Mouse (Mus musculus): ENCODE results near the gene Gsdma3. TPM values are rescaled to one million over a fixed set of nuclear protein-coding genes. Genes with fewer than 3 reads are reported as not detected.

Gene Gsdma3
- polyA plus RNA-seq, 1 experiment from 2014 or later, result not detected

GRCm38 (mm10) chr11:98590548-98591445, 35.4 kb upstream of the Gsdma3 start:
- H3K36me3 ChIP-seq (ENCODE audit: control insufficient read depth, insufficient read depth, low read length), result no peaks in the 10 kb centered on the region
- no peaks in the 10 kb centered on the region for H3K9me3 ChIP-seq (ENCODE audit: control insufficient read depth, low read length)
- H3K4me1 ChIP-seq (replicated peaks; ENCODE audit: control insufficient read depth, insufficient read depth, low read length), result peaks cover 7% of the 10 kb centered on the region
- no peak overlapping the region for H3K27ac ChIP-seq (ENCODE audit: low read depth, low read length)
- H3K9ac ChIP-seq (ENCODE audit: low read depth, low read length), result no peak overlapping the region
- H3K4me3 ChIP-seq (ENCODE audit: low read depth, low read length), result no peak overlapping the region
- H3K27me3 ChIP-seq (ENCODE audit: control insufficient read depth, insufficient read depth, low read length), result no peaks in the 10 kb centered on the region
- no peak overlapping the region for H3K4me2 ChIP-seq (replicated peaks; ENCODE audit: low read depth, low read length)
- peak; percentile 14 for DNase-seq (ENCODE audit: low spot score)
- WGBS, result 76% methylated on average over 19 of the region's 19 CpGs
- no peak for ATAC-seq (ENCODE audit: low FRiP score)

GRCm38 (mm10) chr11:98595021-98595420, 31.1 kb upstream of the Gsdma3 start:
- 84% methylated on average over 6 of the region's 6 CpGs for WGBS
- ATAC-seq (ENCODE audit: low FRiP score) (no peak), DNase-seq (ENCODE audit: low spot score) (no peak)
- no peaks in the 10 kb centered on the region for H3K9me3 ChIP-seq (ENCODE audit: control insufficient read depth, low read length)
- H3K36me3 ChIP-seq (ENCODE audit: control insufficient read depth, insufficient read depth, low read length), result no peaks in the 10 kb centered on the region
- H3K4me1 ChIP-seq (replicated peaks; ENCODE audit: control insufficient read depth, insufficient read depth, low read length), result no peaks in the 10 kb centered on the region
- H3K4me3 ChIP-seq (ENCODE audit: low read depth, low read length), result no peak overlapping the region
- H3K4me2 ChIP-seq (replicated peaks; ENCODE audit: low read depth, low read length), result no peak overlapping the region
- no peak overlapping the region for H3K27ac ChIP-seq (ENCODE audit: low read depth, low read length)
- 0 out of 2 replicates have a peak, but pooled peaks cover 5% of the 10 kb centered on the region for H3K27me3 ChIP-seq (ENCODE audit: control insufficient read depth, insufficient read depth, low read length)
- no peak overlapping the region for H3K9ac ChIP-seq (ENCODE audit: low read depth, low read length)

- Histone ChIP-seq H3K27ac (ENCODE audit: low read depth, low read length) (no peak overlapping the region), H3K4me2 (replicated peaks; ENCODE audit: low read depth, low read length) (no peak overlapping the region), H3K4me3 (ENCODE audit: low read depth, low read length) (no peak overlapping the region), H3K9me3 (ENCODE audit: control insufficient read depth, low read length) (no peaks in the 10 kb centered on the region), H3K9ac (ENCODE audit: low read depth, low read length) (no peak overlapping the region), H3K4me1 (replicated peaks; ENCODE audit: control insufficient read depth, insufficient read depth, low read length) (no peaks in the 10 kb centered on the region), H3K27me3 (ENCODE audit: control insufficient read depth, insufficient read depth, low read length) (0 out of 2 replicates have a peak, but pooled peaks cover 5% of the 10 kb centered on the region), H3K36me3 (ENCODE audit: control insufficient read depth, insufficient read depth, low read length) (no peaks in the 10 kb centered on the region)
- DNase-seq (ENCODE audit: low spot score) (no peak), ATAC-seq (ENCODE audit: low FRiP score) (no peak)
- WGBS, result 75% methylated on average over 10 of the region's 10 CpGs
Observed at GRCm38 (mm10) chr11:98595473-98595872, 30.7 kb upstream of the Gsdma3 start.

- no peaks in the 10 kb centered on the region for H3K36me3 ChIP-seq (ENCODE audit: control insufficient read depth, insufficient read depth, low read length)
- no peak overlapping the region for H3K4me3 ChIP-seq (ENCODE audit: low read depth, low read length)
- no peaks in the 10 kb centered on the region for H3K9me3 ChIP-seq (ENCODE audit: control insufficient read depth, low read length)
- H3K27ac ChIP-seq (ENCODE audit: low read depth, low read length), result no peak overlapping the region
- H3K9ac ChIP-seq (ENCODE audit: low read depth, low read length), result no peak overlapping the region
- H3K4me2 ChIP-seq (replicated peaks; ENCODE audit: low read depth, low read length), result no peak overlapping the region
- WGBS, result 74% methylated on average over 3 of the region's 3 CpGs
- ATAC-seq (ENCODE audit: low FRiP score) (no peak), DNase-seq (ENCODE audit: low spot score) (no peak)
- no peaks in the 10 kb centered on the region for H3K4me1 ChIP-seq (replicated peaks; ENCODE audit: control insufficient read depth, insufficient read depth, low read length)
- 0 out of 2 replicates have a peak, but pooled peaks cover 5% of the 10 kb centered on the region for H3K27me3 ChIP-seq (ENCODE audit: control insufficient read depth, insufficient read depth, low read length)
Observed at GRCm38 (mm10) chr11:98595955-98596354, 30.2 kb upstream of the Gsdma3 start.

GRCm38 (mm10) chr11:98597363-98597762, 28.8 kb upstream of the Gsdma3 start:
- Histone ChIP-seq H3K4me2 (replicated peaks; ENCODE audit: low read depth, low read length) (no peak overlapping the region), H3K9me3 (ENCODE audit: control insufficient read depth, low read length) (no peaks in the 10 kb centered on the region), H3K27ac (ENCODE audit: low read depth, low read length) (no peak overlapping the region), H3K27me3 (ENCODE audit: control insufficient read depth, insufficient read depth, low read length) (0 out of 2 replicates have a peak, but pooled peaks cover 5% of the 10 kb centered on the region), H3K9ac (ENCODE audit: low read depth, low read length) (no peak overlapping the region), H3K36me3 (ENCODE audit: control insufficient read depth, insufficient read depth, low read length) (no peaks in the 10 kb centered on the region), H3K4me3 (ENCODE audit: low read depth, low read length) (no peak overlapping the region), H3K4me1 (replicated peaks; ENCODE audit: control insufficient read depth, insufficient read depth, low read length) (no peaks in the 10 kb centered on the region)
- peak; percentile 74 for DNase-seq (ENCODE audit: low spot score)
- no peak for ATAC-seq (ENCODE audit: low FRiP score)
- 39% methylated on average over 6 of the region's 6 CpGs for WGBS

- Histone ChIP-seq H3K9me3 (ENCODE audit: control insufficient read depth, low read length) (no peaks in the 10 kb centered on the region), H3K4me1 (replicated peaks; ENCODE audit: control insufficient read depth, insufficient read depth, low read length) (no peaks in the 10 kb centered on the region), H3K4me2 (replicated peaks; ENCODE audit: low read depth, low read length) (no peak within 1 kb of the TSS), H3K4me3 (ENCODE audit: low read depth, low read length) (no peak within 1 kb of the TSS), H3K27ac (ENCODE audit: low read depth, low read length) (no peak within 1 kb of the TSS), H3K27me3 (ENCODE audit: control insufficient read depth, insufficient read depth, low read length) (0 out of 2 replicates have a peak, but pooled peaks cover 5% of the 10 kb centered on the region), H3K36me3 (ENCODE audit: control insufficient read depth, insufficient read depth, low read length) (no peaks in the 10 kb centered on the region), H3K9ac (ENCODE audit: low read depth, low read length) (no peak within 1 kb of the TSS)
- ATAC-seq (ENCODE audit: low FRiP score) (no peak), DNase-seq (ENCODE audit: low spot score) (no peak)
- WGBS, result 89% methylated on average over 8 of the region's 8 CpGs
Observed at GRCm38 (mm10) chr11:98597991-98598390, 28.2 kb upstream of the Gsdma3 start, which contains the start of gene Lrrc3c. TSS of gene Lrrc3c (plus strand) at chr11:98598291.

- Histone ChIP-seq H3K4me3 (ENCODE audit: low read depth, low read length) (no peak overlapping the region), H3K27me3 (ENCODE audit: control insufficient read depth, insufficient read depth, low read length) (0 out of 2 replicates have a peak, but pooled peaks cover 5% of the 10 kb centered on the region), H3K4me1 (replicated peaks; ENCODE audit: control insufficient read depth, insufficient read depth, low read length) (no peaks in the 10 kb centered on the region), H3K9me3 (ENCODE audit: control insufficient read depth, low read length) (no peaks in the 10 kb centered on the region), H3K9ac (ENCODE audit: low read depth, low read length) (no peak overlapping the region), H3K36me3 (ENCODE audit: control insufficient read depth, insufficient read depth, low read length) (no peaks in the 10 kb centered on the region), H3K4me2 (replicated peaks; ENCODE audit: low read depth, low read length) (no peak overlapping the region), H3K27ac (ENCODE audit: low read depth, low read length) (no peak overlapping the region)
- 70% methylated on average over 18 of the region's 18 CpGs for WGBS
- no peak for DNase-seq (ENCODE audit: low spot score)
- ATAC-seq (ENCODE audit: low FRiP score), result no peak
Observed at GRCm38 (mm10) chr11:98598851-98599290, 27.3 kb upstream of the Gsdma3 start.

GRCm38 (mm10) chr11:98599291-98599690, 26.9 kb upstream of the Gsdma3 start:
- no peak overlapping the region for H3K4me3 ChIP-seq (ENCODE audit: low read depth, low read length)
- ATAC-seq (ENCODE audit: low FRiP score) (no peak), DNase-seq (ENCODE audit: low spot score) (no peak)
- 0 out of 2 replicates have a peak, but pooled peaks cover 5% of the 10 kb centered on the region for H3K27me3 ChIP-seq (ENCODE audit: control insufficient read depth, insufficient read depth, low read length)
- WGBS, result 36% methylated on average over 18 of the region's 18 CpGs
- H3K27ac ChIP-seq (ENCODE audit: low read depth, low read length), result no peak overlapping the region
- no peaks in the 10 kb centered on the region for H3K9me3 ChIP-seq (ENCODE audit: control insufficient read depth, low read length)
- no peaks in the 10 kb centered on the region for H3K36me3 ChIP-seq (ENCODE audit: control insufficient read depth, insufficient read depth, low read length)
- no peaks in the 10 kb centered on the region for H3K4me1 ChIP-seq (replicated peaks; ENCODE audit: control insufficient read depth, insufficient read depth, low read length)
- H3K4me2 ChIP-seq (replicated peaks; ENCODE audit: low read depth, low read length), result no peak overlapping the region
- H3K9ac ChIP-seq (ENCODE audit: low read depth, low read length), result no peak overlapping the region

Measured in hindbrain, embryonic 11.5 days (tissue).